Mouse (Mus musculus): ENCODE results near the gene Brinp1. TPM values are rescaled to one million over a fixed set of nuclear protein-coding genes. Genes with fewer than 3 reads are reported as not detected.

The Brinp1 gene
- polyA plus RNA-seq, 1 experiment from 2014 or later, result 1.8 TPM

DNA sequence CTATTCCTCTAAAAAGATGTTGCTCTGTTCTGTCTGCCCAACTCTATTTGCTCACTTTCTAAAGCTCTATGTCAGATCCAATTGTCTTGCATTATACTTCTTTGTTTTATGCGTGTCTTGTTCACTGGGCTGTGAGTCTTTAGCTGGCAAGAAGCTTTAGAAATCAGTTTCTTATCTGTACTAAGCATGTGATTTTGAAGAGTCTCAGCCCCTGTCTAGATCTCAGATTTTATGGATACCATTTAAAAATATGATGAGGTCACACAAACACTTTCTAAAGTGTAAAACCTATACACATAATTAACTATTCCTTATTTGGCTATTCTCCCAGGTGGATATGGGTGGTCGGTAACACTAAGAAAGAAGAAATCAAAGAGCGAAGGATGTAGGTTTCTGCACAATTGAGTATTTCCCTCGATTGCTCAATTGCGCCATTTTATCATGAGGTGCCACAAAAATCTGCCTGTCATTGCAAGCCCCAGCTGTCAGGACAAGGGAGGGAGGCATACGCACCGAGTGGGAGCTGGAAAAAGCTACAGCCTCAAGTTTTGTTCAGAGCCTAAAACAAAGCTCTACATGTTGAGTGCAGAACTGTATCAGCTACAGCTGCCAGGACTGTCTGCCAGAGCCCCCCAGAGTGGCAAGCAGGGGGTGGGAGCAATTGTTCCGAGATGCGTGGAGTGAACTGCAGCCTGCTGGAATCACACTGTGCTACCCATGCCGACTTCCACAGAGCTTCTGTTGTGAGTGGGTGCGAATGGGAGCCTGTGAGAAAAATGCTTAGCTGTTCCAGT, 47.6 kb downstream of the Brinp1 start:
- WGBS, result 71% methylated on average over 11 of the region's 11 CpGs
- DNase-seq (ENCODE audit: low spot score), result no peak
- H3K27ac ChIP-seq, result no peak overlapping the region

GRCm38 (mm10) chr4:68890526-68890925, 63.7 kb downstream of the Brinp1 start:
- Histone ChIP-seq H3K27ac (no peak overlapping the region), H3K27me3 (ENCODE audit: insufficient read depth, low read length) (no peaks in the 10 kb centered on the region), H3K4me2 (ENCODE audit: low read length) (no peak overlapping the region), H3K9ac (ENCODE audit: low read depth, low read length) (no peak overlapping the region), H3K4me3 (replicated peaks; ENCODE audit: low read depth, low read length) (no peak overlapping the region), H3K9me3 (replicated peaks; ENCODE audit: low read length) (no peaks in the 10 kb centered on the region), H3K36me3 (ENCODE audit: insufficient read depth, low read length) (no peaks in the 10 kb centered on the region), H3K4me1 (replicated peaks; ENCODE audit: insufficient read depth, low read length) (no peaks in the 10 kb centered on the region)
- no peak for TF ChIP-seq CTCF (IDR thresholded peaks at IDR 0.05; ENCODE audit: low read depth)
- 81% methylated on average over 4 of the region's 4 CpGs for WGBS
- ATAC-seq (replicated peaks; ENCODE audit: low FRiP score, low read depth), result no peak
- no peak for DNase-seq (ENCODE audit: low spot score)

More for the DNA sequence above, 47.6 kb downstream of the Brinp1 start:
- H3K9me3 ChIP-seq (replicated peaks; ENCODE audit: low read length), result no peaks in the 10 kb centered on the region
- no peak overlapping the region for H3K9ac ChIP-seq (ENCODE audit: low read depth, low read length)
- no peak overlapping the region for H3K4me3 ChIP-seq (replicated peaks; ENCODE audit: low read depth, low read length)
- no peaks in the 10 kb centered on the region for H3K27me3 ChIP-seq (ENCODE audit: insufficient read depth, low read length)
- H3K36me3 ChIP-seq (ENCODE audit: insufficient read depth, low read length), result no peaks in the 10 kb centered on the region
- TF ChIP-seq CTCF (IDR thresholded peaks at IDR 0.05; ENCODE audit: low read depth), result no peak
- no peaks in the 10 kb centered on the region for H3K4me1 ChIP-seq (replicated peaks; ENCODE audit: insufficient read depth, low read length)
- H3K4me2 ChIP-seq (ENCODE audit: low read length), result no peak overlapping the region
- ATAC-seq (replicated peaks; ENCODE audit: low FRiP score, low read depth), result no peak

DNA sequence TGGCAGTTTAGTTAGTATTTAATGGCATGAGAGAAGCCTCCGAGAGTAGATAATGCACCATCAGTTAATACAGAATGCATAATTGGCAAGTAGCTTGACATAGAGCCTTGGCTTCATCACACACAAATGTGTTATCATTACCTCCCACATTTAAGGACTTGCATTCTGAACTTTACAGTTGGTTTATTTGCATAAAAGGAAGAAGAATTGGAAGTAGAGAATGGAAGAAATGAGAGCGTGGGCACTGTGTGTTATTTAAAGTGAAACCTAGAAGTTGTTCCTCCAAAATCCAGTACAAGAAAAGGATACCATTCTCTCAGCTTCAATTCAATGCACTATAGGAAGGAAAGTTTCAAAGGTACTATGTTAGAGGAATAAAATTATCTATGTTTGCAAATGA, 67.9 kb downstream of the Brinp1 start:
- Histone ChIP-seq H3K27ac (no peak overlapping the region), H3K9ac (ENCODE audit: low read depth, low read length) (no peak overlapping the region), H3K9me3 (replicated peaks; ENCODE audit: low read length) (no peaks in the 10 kb centered on the region), H3K27me3 (ENCODE audit: insufficient read depth, low read length) (no peaks in the 10 kb centered on the region), H3K4me3 (replicated peaks; ENCODE audit: low read depth, low read length) (no peak overlapping the region), H3K4me2 (ENCODE audit: low read length) (no peak overlapping the region), H3K36me3 (ENCODE audit: insufficient read depth, low read length) (no peaks in the 10 kb centered on the region), H3K4me1 (replicated peaks; ENCODE audit: insufficient read depth, low read length) (no peaks in the 10 kb centered on the region)
- ATAC-seq (replicated peaks; ENCODE audit: low FRiP score, low read depth) (no peak), DNase-seq (ENCODE audit: low spot score) (no peak)
- no peak for TF ChIP-seq CTCF (IDR thresholded peaks at IDR 0.05; ENCODE audit: low read depth)
- WGBS, result 79% methylated on average over 2 of the region's 2 CpGs

- no peak overlapping the region for H3K4me3 ChIP-seq (replicated peaks; ENCODE audit: low read depth, low read length)
- H3K36me3 ChIP-seq (ENCODE audit: insufficient read depth, low read length), result no peaks in the 10 kb centered on the region
- DNase-seq (ENCODE audit: low spot score) (no peak), ATAC-seq (replicated peaks; ENCODE audit: low FRiP score, low read depth) (no peak)
- no peak for TF ChIP-seq CTCF (IDR thresholded peaks at IDR 0.05; ENCODE audit: low read depth)
- no peak overlapping the region for H3K27ac ChIP-seq
- no peak overlapping the region for H3K4me2 ChIP-seq (ENCODE audit: low read length)
- H3K9me3 ChIP-seq (replicated peaks; ENCODE audit: low read length), result no peaks in the 10 kb centered on the region
- no peaks in the 10 kb centered on the region for H3K4me1 ChIP-seq (replicated peaks; ENCODE audit: insufficient read depth, low read length)
- H3K27me3 ChIP-seq (ENCODE audit: insufficient read depth, low read length), result no peaks in the 10 kb centered on the region
- no peak overlapping the region for H3K9ac ChIP-seq (ENCODE audit: low read depth, low read length)
These were observed 82.2 kb downstream of the Brinp1 start for GRCm38 (mm10) chr4:68872028-68872427.

DNA sequence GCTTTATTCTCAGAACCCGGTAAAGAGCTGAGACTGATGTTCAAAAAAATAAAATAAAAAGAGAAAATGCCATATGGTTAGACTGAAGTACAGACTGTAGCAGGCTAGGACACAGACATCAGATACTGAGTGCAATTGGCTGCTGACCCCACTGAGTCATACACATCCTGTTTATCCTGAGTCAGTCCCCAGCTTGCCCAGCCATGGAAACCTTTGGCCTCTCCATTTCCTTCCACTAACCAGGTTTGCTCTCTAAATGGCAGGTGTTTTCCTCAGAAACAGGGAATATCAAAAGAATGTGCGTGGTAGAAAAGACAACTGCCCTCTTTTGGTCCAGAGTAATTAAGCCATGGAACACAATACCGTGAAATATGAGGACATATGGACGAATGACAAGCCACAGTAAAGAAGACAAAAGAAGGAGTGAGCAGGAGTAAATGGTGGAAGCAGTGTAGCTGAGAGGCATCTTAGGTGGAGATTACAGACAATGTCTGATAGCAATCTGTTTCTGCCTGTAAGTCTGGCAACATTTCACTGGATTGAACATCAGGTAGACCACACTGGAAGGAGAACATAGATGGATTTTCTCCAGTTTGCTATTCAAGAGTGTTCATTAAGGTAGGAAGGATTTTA, 88.9 kb downstream of the Brinp1 start:
- no peaks in the 10 kb centered on the region for H3K36me3 ChIP-seq (ENCODE audit: insufficient read depth, low read length)
- H3K9me3 ChIP-seq (replicated peaks; ENCODE audit: low read length), result no peaks in the 10 kb centered on the region
- H3K4me1 ChIP-seq (replicated peaks; ENCODE audit: insufficient read depth, low read length), result no peaks in the 10 kb centered on the region
- WGBS, result 58% methylated on average over 4 of the region's 4 CpGs
- no peak overlapping the region for H3K27ac ChIP-seq
- H3K9ac ChIP-seq (ENCODE audit: low read depth, low read length), result no peak overlapping the region
- DNase-seq (ENCODE audit: low spot score), result no peak
- no peak overlapping the region for H3K4me2 ChIP-seq (ENCODE audit: low read length)
- no peak overlapping the region for H3K4me3 ChIP-seq (replicated peaks; ENCODE audit: low read depth, low read length)
- H3K27me3 ChIP-seq (ENCODE audit: insufficient read depth, low read length), result no peaks in the 10 kb centered on the region
- no peak for ATAC-seq (replicated peaks; ENCODE audit: low FRiP score, low read depth)
- TF ChIP-seq CTCF (IDR thresholded peaks at IDR 0.05; ENCODE audit: low read depth), result no peak

DNA sequence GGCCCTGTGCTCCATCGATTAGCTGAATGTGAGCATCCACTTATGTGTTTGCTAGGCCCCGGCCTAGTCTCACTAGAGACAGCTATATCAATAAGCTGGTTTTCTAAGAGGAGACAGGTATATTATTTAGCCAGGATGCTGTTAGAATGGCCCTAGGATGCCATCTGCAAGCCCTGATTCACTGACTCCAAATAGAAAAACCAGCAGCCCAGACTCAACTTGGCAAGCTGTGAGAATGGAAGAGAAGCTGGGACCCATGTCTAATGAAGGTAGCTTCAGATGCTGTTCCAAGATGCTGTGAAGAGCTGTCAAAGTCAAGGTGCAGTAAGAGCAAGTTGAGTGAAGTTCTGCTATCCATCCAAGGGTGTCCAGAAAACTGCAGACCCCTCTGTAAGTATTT, 89.5 kb downstream of the Brinp1 start:
- Histone ChIP-seq H3K27ac (no peak overlapping the region), H3K9ac (ENCODE audit: low read depth, low read length) (no peak overlapping the region), H3K9me3 (replicated peaks; ENCODE audit: low read length) (no peaks in the 10 kb centered on the region), H3K4me1 (replicated peaks; ENCODE audit: insufficient read depth, low read length) (no peaks in the 10 kb centered on the region), H3K4me2 (ENCODE audit: low read length) (no peak overlapping the region), H3K27me3 (ENCODE audit: insufficient read depth, low read length) (no peaks in the 10 kb centered on the region), H3K36me3 (ENCODE audit: insufficient read depth, low read length) (no peaks in the 10 kb centered on the region), H3K4me3 (replicated peaks; ENCODE audit: low read depth, low read length) (no peak overlapping the region)
- ATAC-seq (replicated peaks; ENCODE audit: low FRiP score, low read depth) (no peak), DNase-seq (ENCODE audit: low spot score) (no peak)
- no peak for TF ChIP-seq CTCF (IDR thresholded peaks at IDR 0.05; ENCODE audit: low read depth)
- WGBS, result 97% methylated on average over 2 of the region's 2 CpGs
